Mouse (Mus musculus): ENCODE measurements around the gene Slc5a2.

- no peak for TF ChIP-seq GATA1 (IDR thresholded peaks at IDR 0.05; ENCODE audit: low read length)
- TF ChIP-seq TAL1 (IDR thresholded peaks at IDR 0.05; ENCODE audit: low read length), result no peak
Observed at GRCm38 (mm10) chr7:128266056-128266455, 599 bp downstream of the Slc5a2 start.
